In genomic region chr10:61972041-61972440, GRCm38 (mm10) we compare ENCODE assay signal across 20 mouse cellular contexts. TPM values are rescaled to one million over a fixed set of nuclear protein-coding genes. Genes with fewer than 3 reads are reported as not detected.
DNase-seq lines count a peak whose midpoint lies in the region; ATAC-seq and TF ChIP-seq lines count a peak whose summit lies in the region.
"Had no signal": no experiment of that assay in that cellular context is flagged by ENCODE, and none has a peak within 500 bp of the region (broad histone marks: within the 10 kb centered on the region; RNA-seq: fewer than 3 reads in every experiment).

No protein-coding gene starts in this region.

- no peaks in the 10 kb centered on the region for H3K9me3 ChIP-seq in kidney, embryonic 15.5 days (replicated peaks)
- no peaks in the 10 kb centered on the region for H3K9me3 ChIP-seq in midbrain, postnatal 0 days (ENCODE audit: low read length)
- H3K9me3 ChIP-seq in midbrain, embryonic 11.5 days (ENCODE audit: control insufficient read depth, low read length), result no peaks in the 10 kb centered on the region
- no peaks in the 10 kb centered on the region for H3K9me3 ChIP-seq in embryonic facial prominence, embryonic 14.5 days (ENCODE audit: control insufficient read depth, low read length)
- H3K9me3 ChIP-seq: forebrain, embryonic 15.5 days; hindbrain, embryonic 10.5 days; liver, embryonic 12.5 days; midbrain, embryonic 10.5 days had no signal

- no peak for TF ChIP-seq CTCF in midbrain, postnatal 0 days (IDR thresholded peaks at IDR 0.05)

- 0 out of 2 replicates have a peak, but pooled peaks have one; percentile 29 for ATAC-seq in kidney, embryonic 15.5 days (replicated peaks; ENCODE audit: low FRiP score)
- peak; percentile 28; the same call in 1 of the 2 replicates for ATAC-seq in midbrain, postnatal 0 days (ENCODE audit: low FRiP score)
- no peak for ATAC-seq in midbrain, embryonic 11.5 days (ENCODE audit: low FRiP score)
- 0 out of 2 replicates have a peak, but pooled peaks have one; percentile 2 for ATAC-seq in embryonic facial prominence, embryonic 14.5 days (ENCODE audit: low read depth)
- ATAC-seq: forebrain, embryonic 15.5 days; inflammation-experienced regulatory T-cells, adult 6 months; liver, embryonic 12.5 days had no signal

- H3K4me3 ChIP-seq in kidney, embryonic 15.5 days (replicated peaks), result no peak overlapping the region
- no peak overlapping the region for H3K4me3 ChIP-seq in midbrain, postnatal 0 days (ENCODE audit: low read depth, low read length)
- H3K4me3 ChIP-seq in midbrain, embryonic 11.5 days (ENCODE audit: low read depth, low read length), result no peak overlapping the region
- no peak overlapping the region for H3K4me3 ChIP-seq in embryonic facial prominence, embryonic 14.5 days (ENCODE audit: low read depth, low read length)
- H3K4me3 ChIP-seq: erythroblast, embryonic 14.5 days; forebrain, embryonic 15.5 days; hindbrain, embryonic 10.5 days; liver, embryonic 12.5 days; midbrain, embryonic 10.5 days had no signal

- H3K36me3 ChIP-seq in kidney, embryonic 15.5 days, result no peaks in the 10 kb centered on the region
- H3K36me3 ChIP-seq in midbrain, postnatal 0 days (ENCODE audit: insufficient read depth, low read length), result no peaks in the 10 kb centered on the region
- H3K36me3 ChIP-seq in midbrain, embryonic 11.5 days (ENCODE audit: control insufficient read depth, insufficient read depth, low read length), result no peaks in the 10 kb centered on the region
- H3K36me3 ChIP-seq in embryonic facial prominence, embryonic 14.5 days (ENCODE audit: control insufficient read depth, insufficient read depth, low read length), result no peaks in the 10 kb centered on the region
- H3K36me3 ChIP-seq: forebrain, embryonic 15.5 days; hindbrain, embryonic 10.5 days; liver, embryonic 12.5 days; midbrain, embryonic 10.5 days had no signal

- WGBS in kidney, embryonic 15.5 days, result 14% methylated on average over 4 of the region's 4 CpGs
- 5% methylated on average over 4 of the region's 4 CpGs for WGBS in midbrain, postnatal 0 days
- WGBS in midbrain, embryonic 11.5 days, result 16% methylated on average over 4 of the region's 4 CpGs
- 8% methylated on average over 4 of the region's 4 CpGs for WGBS in embryonic facial prominence, embryonic 14.5 days

- peaks cover 20% of the 10 kb centered on the region for H3K27me3 ChIP-seq in kidney, embryonic 15.5 days
- peaks cover 17% of the 10 kb centered on the region for H3K27me3 ChIP-seq in midbrain, postnatal 0 days (ENCODE audit: insufficient read depth, low read length)
- peaks cover 16% of the 10 kb centered on the region for H3K27me3 ChIP-seq in midbrain, embryonic 11.5 days (ENCODE audit: control insufficient read depth, insufficient read depth, low read length)
- peaks cover 13% of the 10 kb centered on the region for H3K27me3 ChIP-seq in embryonic facial prominence, embryonic 14.5 days (replicated peaks; ENCODE audit: control insufficient read depth, insufficient read depth, low read length)

- peak; percentile 35 for DNase-seq in embryo, embryonic 11 days
- DNase-seq in embryo, embryonic 10 days (ENCODE audit: low spot score), result no peak
- no peak for DNase-seq in kidney, adult 9 months
- peak; percentile 59 for DNase-seq in midbrain, postnatal 0 days (ENCODE audit: low spot score)
- no peak for DNase-seq in midbrain, embryonic 11.5 days (ENCODE audit: low spot score, missing footprints)
- peak; percentile 59 for DNase-seq in embryonic facial prominence, embryonic 14.5 days (ENCODE audit: low spot score)
- DNase-seq: adrenal gland, postnatal 10 days; cerebellum, adult 8-10 months; lung, embryonic 14.5 days; lung, postnatal 4 days; thymus, postnatal 25 days had no signal

- H3K4me2 ChIP-seq in kidney, embryonic 15.5 days, result 0 out of 2 replicates have a peak overlapping the region, but pooled peaks have one; percentile 12
- no peak overlapping the region for H3K4me2 ChIP-seq in midbrain, postnatal 0 days (ENCODE audit: low read depth, low read length, poor library complexity, severe bottlenecking)
- no peak overlapping the region for H3K4me2 ChIP-seq in midbrain, embryonic 11.5 days
- H3K4me2 ChIP-seq in embryonic facial prominence, embryonic 14.5 days (ENCODE audit: low read depth, low read length), result no peak overlapping the region
- H3K4me2 ChIP-seq: forebrain, embryonic 15.5 days; liver, embryonic 12.5 days; lung, embryonic 14.5 days had no signal

- H3K9ac ChIP-seq in kidney, embryonic 15.5 days, result no peak overlapping the region
- H3K9ac ChIP-seq in midbrain, postnatal 0 days (replicated peaks; ENCODE audit: low read length, poor library complexity, severe bottlenecking), result 0 out of 2 replicates have a peak overlapping the region, but pooled peaks have one; percentile 29
- no peak overlapping the region for H3K9ac ChIP-seq in midbrain, embryonic 11.5 days (ENCODE audit: low read length)
- H3K9ac ChIP-seq in embryonic facial prominence, embryonic 14.5 days (ENCODE audit: low read depth, low read length), result no peak overlapping the region; the same call in 1 of the 2 replicates
- H3K9ac ChIP-seq: forebrain, embryonic 15.5 days; liver, embryonic 12.5 days; lung, embryonic 14.5 days had no signal

- H3K27ac ChIP-seq in kidney, embryonic 15.5 days, result no peak overlapping the region
- H3K27ac ChIP-seq in midbrain, postnatal 0 days (ENCODE audit: low read depth, low read length), result no peak overlapping the region
- no peak overlapping the region for H3K27ac ChIP-seq in midbrain, embryonic 11.5 days (ENCODE audit: low read depth, low read length)
- H3K27ac ChIP-seq in embryonic facial prominence, embryonic 14.5 days (replicated peaks; ENCODE audit: low read depth, low read length), result no peak overlapping the region
- H3K27ac ChIP-seq: forebrain, embryonic 15.5 days; hindbrain, embryonic 10.5 days; liver, embryonic 12.5 days; midbrain, embryonic 10.5 days had no signal

- peaks cover 34% of the 10 kb centered on the region for H3K4me1 ChIP-seq in kidney, embryonic 15.5 days
- no peaks in the 10 kb centered on the region for H3K4me1 ChIP-seq in midbrain, postnatal 0 days (ENCODE audit: insufficient read depth, low read length)
- H3K4me1 ChIP-seq in midbrain, embryonic 11.5 days (ENCODE audit: control insufficient read depth, insufficient read depth, low read length), result no peaks in the 10 kb centered on the region
- H3K4me1 ChIP-seq in embryonic facial prominence, embryonic 14.5 days (ENCODE audit: control insufficient read depth, insufficient read depth, low read length), result peaks cover 4% of the 10 kb centered on the region; the same call in 1 of the 2 replicates
- H3K4me1 ChIP-seq: forebrain, embryonic 15.5 days; liver, embryonic 12.5 days had no signal

RNA-seq across cellular contexts. Expression of gene Col13a1, which starts 6.9 kb away (rescaled TPM):
- polyA plus RNA-seq in kidney, embryonic 15.5 days (2015; fragmentation: Nextera tagmentation; extraction: Ambion mirVana), result 6.0 and 6.8 TPM in 2 replicates
- 2.6 and 3.7 TPM in 2 replicates for total RNA-seq in midbrain, postnatal 0 days (2014; rRNA removed)
- 1.2 TPM in 2 replicates for polyA plus RNA-seq in midbrain, postnatal 0 days (2015; fragmentation: Nextera tagmentation; extraction: Ambion mirVana)
- polyA plus RNA-seq in midbrain, embryonic 11.5 days (2014; fragmentation: Nextera tagmentation; extraction: Ambion mirVana), result 2.1 and 2.7 TPM in 2 replicates
- 7.5 and 8.7 TPM in 2 replicates for polyA plus RNA-seq in embryonic facial prominence, embryonic 14.5 days (2014; fragmentation: Nextera tagmentation; extraction: Ambion mirVana)
- total RNA-seq: CH12.LX; granulocyte monocyte progenitor cell, adult 5-6 weeks had no signal
- polyA plus RNA-seq: inflammation-experienced regulatory T-cells, adult 6 months had no signal

Comparison
In these comparisons a context has a peak if more than half of its experiments do, and no peak if none do; other contexts are left out.
1. DNase-seq: peak in embryo, embryonic 11 days (single experiment), midbrain, postnatal 0 days (single experiment) and embryonic facial prominence, embryonic 14.5 days (single experiment); none in embryo, embryonic 10 days (single experiment), kidney, adult 9 months (single experiment) and midbrain, embryonic 11.5 days (single experiment).